Mouse (Mus musculus) gonadal fat pad, adult 2 months (tissue): ENCODE measurements at regions not wholly inside any gene's neighbourhood (a gene's known extent, or its start where the extent isn't known, plus 50 kb on each side); places are given as distances from the start of the nearest gene placed in this dataset.
"Not testable (repeated sequence)": the region's sequence is repeated elsewhere in the genome, so short reads cannot be mapped to it uniquely, and the experiment has no call there.

Experiments used
- DNase-seq: peaks from one replicate; pipeline ENCODE4 v3.0.0-alpha.2; 2012; ENCODE audit warnings: low read depth

- no peak for DNase-seq
Measured at GRCm38 (mm10) chr16:19024010-19024532, 147.2 kb downstream of the Hira start.

GRCm38 (mm10) chr16:19025227-19025932, 148.5 kb downstream of the Hira start:
- DNase-seq, result peak; percentile 6

- no peak for DNase-seq
Measured at GRCm38 (mm10) chr16:19027096-19027495, 150.3 kb downstream of the Hira start.

GRCm38 (mm10) chr16:19032582-19032981, 155.7 kb downstream of the Hira start:
- peak; percentile 49 for DNase-seq

GRCm38 (mm10) chr16:19035781-19036180, 158.9 kb downstream of the Hira start:
- no peak for DNase-seq

GRCm38 (mm10) chr16:19037681-19038080, 160.8 kb downstream of the Hira start:
- DNase-seq, result no peak

- DNase-seq, result no peak
Measured at GRCm38 (mm10) chr16:19052791-19053190, 176.0 kb downstream of the Hira start.

GRCm38 (mm10) chr16:19060343-19060742, 183.5 kb downstream of the Hira start:
- no peak for DNase-seq

- no peak for DNase-seq
Measured at GRCm38 (mm10) chr16:19061796-19062195, 185.0 kb downstream of the Hira start.

- no peak for DNase-seq
Measured at GRCm38 (mm10) chr16:19062557-19063400, 185.9 kb downstream of the Hira start.

- DNase-seq, result no peak
Measured at GRCm38 (mm10) chr16:19063401-19063762, 186.5 kb downstream of the Hira start.

GRCm38 (mm10) chr16:19064397-19064796, 187.6 kb downstream of the Hira start:
- DNase-seq, result no peak

GRCm38 (mm10) chr16:19065543-19066141, 188.8 kb downstream of the Hira start:
- DNase-seq, result no peak

GRCm38 (mm10) chr16:19066700-19067310, 190.0 kb downstream of the Hira start:
- DNase-seq, result no peak

- not testable (repeated sequence) for DNase-seq
Measured at GRCm38 (mm10) chr16:19083503-19083902, 206.7 kb downstream of the Hira start.

GRCm38 (mm10) chr16:19087914-19088313, 211.1 kb downstream of the Hira start:
- no peak for DNase-seq
